Mouse (Mus musculus) intestine, postnatal 0 days (tissue): ENCODE measurements around the gene Acot7. TPM values are rescaled to one million over a fixed set of nuclear protein-coding genes. Genes with fewer than 3 reads are reported as not detected.

Source experiments
- ATAC-seq: fragments of 200-750 bp; cut with Nextera tagmentation; 2 replicates; pipeline ENCODE4 v1.8.0; 2017; ENCODE audit warnings: mild to moderate bottlenecking, moderate TSS enrichment, moderate library complexity
- H3K27ac ChIP-seq: fragments of 300-500 bp; sonication (generic); 2 replicates; pipeline ENCODE4 v1.5.1; 2014; ENCODE audit warnings: mild to moderate bottlenecking, low read depth, low read length, moderate library complexity
- H3K27me3 ChIP-seq: fragments of 300-500 bp; sonication (generic); replicated peaks from 2 replicates; pipeline ENCODE4 v1.6.1; 2014; ENCODE audit warnings: low read length, mixed read lengths; ENCODE audit not compliant: control insufficient read depth, insufficient read depth
- H3K36me3 ChIP-seq: fragments of 300-500 bp; sonication (generic); 2 replicates; pipeline ENCODE4 v1.6.1; 2014; ENCODE audit warnings: mild to moderate bottlenecking, moderate library complexity; ENCODE audit not compliant: control insufficient read depth, insufficient read depth
- H3K4me1 ChIP-seq: fragments of 300-500 bp; sonication (generic); replicated peaks from 2 replicates; pipeline ENCODE4 v1.6.1; 2014; ENCODE audit warnings: antibody characterized with exemption, low read length, mixed read lengths; ENCODE audit not compliant: control insufficient read depth, insufficient read depth
- H3K4me2 ChIP-seq: fragments of 300-500 bp; sonication (generic); replicated peaks from 2 replicates; pipeline ENCODE4 v1.6.1; 2014; ENCODE audit warnings: low read depth, mild to moderate bottlenecking, moderate library complexity
- H3K4me3 ChIP-seq: fragments of 300-500 bp; sonication (generic); 2 replicates; pipeline ENCODE4 v1.5.1; 2014; ENCODE audit warnings: low read depth, low read length
- H3K9ac ChIP-seq: fragments of 300-500 bp; sonication (generic); 2 replicates; pipeline ENCODE4 v1.6.1; 2014; ENCODE audit warnings: mild to moderate bottlenecking, low read depth, low read length
- H3K9me3 ChIP-seq: fragments of 300-500 bp; sonication (generic); 2 replicates; pipeline ENCODE4 v1.6.1; 2016; ENCODE audit warnings: mixed run types; ENCODE audit not compliant: control insufficient read depth
- CTCF ChIP-seq: sonication (generic); IDR thresholded peaks from 2 replicates; pipeline ENCODE4 v1.5.1; 2016; ENCODE audit warnings: low read depth, mild to moderate bottlenecking, control low read depth, antibody characterized with exemption, moderate library complexity
- WGBS: fragments of 180-500 bp; shearing (Covaris S2); extraction: QIAGEN DNeasy Blood & Tissue Kit; methylation state at CpG from one replicate; pipeline ENCODE4 v1.1.7; 2014; 5-methylcytosine and 5-hydroxymethylcytosine counted together
- polyA plus RNA-seq: library from polyadenylated mRNA; unstranded; fragments of >200 nt; fragmentation: Nextera tagmentation; extraction: Ambion mirVana; gene quantifications from 2 replicates; pipeline ENCODE4 v1.2.1, GENCODE M21; 2015

The Acot7 gene
- polyA plus RNA-seq, 1 experiment from 2014 or later, result 28.7 TPM

- ATAC-seq, result no peak
- no peak for TF ChIP-seq CTCF
- H3K36me3 ChIP-seq, result no peaks in the 10 kb centered on the region
- 0 out of 2 replicates have a peak, but pooled peaks cover 11% of the 10 kb centered on the region for H3K4me1 ChIP-seq
- no peak overlapping the region for H3K9ac ChIP-seq
- H3K4me2 ChIP-seq, result no peak overlapping the region
- no peak overlapping the region for H3K4me3 ChIP-seq
- 80% methylated on average over 4 of the region's 4 CpGs for WGBS
- no peaks in the 10 kb centered on the region for H3K27me3 ChIP-seq
- H3K9me3 ChIP-seq, result no peaks in the 10 kb centered on the region
- no peak overlapping the region for H3K27ac ChIP-seq
Observed at GRCm38 (mm10) chr4:152189691-152190090, 11.8 kb downstream of the Acot7 start.

GRCm38 (mm10) chr4:152190096-152190653 lies 12.2 kb downstream of the Acot7 start:
- WGBS, result 73% methylated on average over 11 of the region's 11 CpGs
- H3K4me2 ChIP-seq, result no peak overlapping the region
- no peak overlapping the region for H3K9ac ChIP-seq
- no peak for TF ChIP-seq CTCF
- ATAC-seq, result no peak
- H3K36me3 ChIP-seq, result no peaks in the 10 kb centered on the region
- 0 out of 2 replicates have a peak, but pooled peaks cover 11% of the 10 kb centered on the region for H3K4me1 ChIP-seq
- H3K4me3 ChIP-seq, result no peak overlapping the region
- H3K27me3 ChIP-seq, result no peaks in the 10 kb centered on the region
- H3K27ac ChIP-seq, result no peak overlapping the region; the same call in 1 of the 2 replicates
- H3K9me3 ChIP-seq, result no peaks in the 10 kb centered on the region

GRCm38 (mm10) chr4:152190701-152191100 lies 12.8 kb downstream of the Acot7 start:
- Histone ChIP-seq H3K9ac (no peak overlapping the region), H3K9me3 (no peaks in the 10 kb centered on the region), H3K36me3 (no peaks in the 10 kb centered on the region), H3K27ac (no peak overlapping the region; the same call in 1 of the 2 replicates), H3K4me1 (0 out of 2 replicates have a peak, but pooled peaks cover 6% of the 10 kb centered on the region), H3K4me3 (no peak overlapping the region), H3K27me3 (no peaks in the 10 kb centered on the region), H3K4me2 (no peak overlapping the region)
- ATAC-seq, result no peak
- 71% methylated on average over 5 of the region's 5 CpGs for WGBS
- no peak for TF ChIP-seq CTCF

GRCm38 (mm10) chr4:152192569-152192968 lies 14.6 kb downstream of the Acot7 start:
- Histone ChIP-seq H3K36me3 (no peaks in the 10 kb centered on the region), H3K27ac (no peak overlapping the region), H3K4me3 (no peak overlapping the region), H3K4me1 (no peaks in the 10 kb centered on the region), H3K9me3 (no peaks in the 10 kb centered on the region), H3K4me2 (no peak overlapping the region), H3K9ac (no peak overlapping the region), H3K27me3 (no peaks in the 10 kb centered on the region)
- no peak for TF ChIP-seq CTCF
- ATAC-seq, result no peak
- whole genome bisulfite sequencing, result 62% methylated on average over 4 of the region's 4 CpGs

- Histone ChIP-seq H3K27me3 (no peaks in the 10 kb centered on the region), H3K4me3 (no peak overlapping the region), H3K27ac (no peak overlapping the region), H3K9me3 (no peaks in the 10 kb centered on the region), H3K4me1 (no peaks in the 10 kb centered on the region), H3K9ac (no peak overlapping the region), H3K36me3 (no peaks in the 10 kb centered on the region), H3K4me2 (no peak overlapping the region)
- no peak for TF ChIP-seq CTCF
- 76% methylated on average over 3 of the region's 3 CpGs for WGBS
- no peak for ATAC-seq
Observed at GRCm38 (mm10) chr4:152194476-152195175, 16.7 kb downstream of the Acot7 start.

GRCm38 (mm10) chr4:152196276-152196675 lies 18.3 kb downstream of the Acot7 start:
- Histone ChIP-seq H3K4me2 (no peak overlapping the region), H3K9me3 (no peaks in the 10 kb centered on the region), H3K27me3 (no peaks in the 10 kb centered on the region), H3K4me1 (no peaks in the 10 kb centered on the region), H3K4me3 (no peak overlapping the region), H3K27ac (no peak overlapping the region), H3K36me3 (no peaks in the 10 kb centered on the region), H3K9ac (no peak overlapping the region)
- ATAC-seq, result no peak
- no peak for TF ChIP-seq CTCF
- 90% methylated on average over 8 of the region's 9 CpGs for WGBS
